Mouse (Mus musculus): ENCODE measurements around the gene Tet1. TPM values are rescaled to one million over a fixed set of nuclear protein-coding genes. Genes with fewer than 3 reads are reported as not detected.
"Not testable (repeated sequence)": the region's sequence is repeated elsewhere in the genome, so short reads cannot be mapped to it uniquely, and the experiment has no call there.

The Tet1 gene
- polyA plus RNA-seq, 3 experiments from 2014 or later, result 2.6 to 9.0 (median 8.5) TPM

- no peak for ATAC-seq
Observed at GRCm38 (mm10) chr10:62847069-62847626, 61.6 kb downstream of the Tet1 start.

GRCm38 (mm10) chr10:62843787-62844491 is 64.9 kb downstream of the Tet1 start:
- no peak for ATAC-seq

- ATAC-seq, result no peak
Observed at GRCm38 (mm10) chr10:62841901-62842447, 66.8 kb downstream of the Tet1 start.

GRCm38 (mm10) chr10:62840687-62841086 is 68.1 kb downstream of the Tet1 start:
- ATAC-seq, result no peak

GRCm38 (mm10) chr10:62837987-62838386 is 70.8 kb downstream of the Tet1 start:
- no peak for ATAC-seq

- no peak for ATAC-seq
Observed at GRCm38 (mm10) chr10:62832783-62833182, 76.0 kb downstream of the Tet1 start.

GRCm38 (mm10) chr10:62831546-62831945 is 77.2 kb downstream of the Tet1 start:
- no peak for ATAC-seq

- no peak for ATAC-seq
Observed at GRCm38 (mm10) chr10:62824474-62824873, 84.3 kb downstream of the Tet1 start.

- ATAC-seq, result no peak
Observed at GRCm38 (mm10) chr10:62823431-62823830, 85.4 kb downstream of the Tet1 start.

- ATAC-seq, result no peak
Observed at GRCm38 (mm10) chr10:62810010-62810409, 98.8 kb downstream of the Tet1 start.

GRCm38 (mm10) chr10:62808766-62809165 is 100.0 kb downstream of the Tet1 start:
- no peak for ATAC-seq

- ATAC-seq, result no peak
Observed at GRCm38 (mm10) chr10:62808316-62808715, 100.5 kb downstream of the Tet1 start.

GRCm38 (mm10) chr10:62804106-62804505 is 104.7 kb downstream of the Tet1 start:
- no peak for ATAC-seq

GRCm38 (mm10) chr10:62803296-62803695 is 105.5 kb downstream of the Tet1 start:
- ATAC-seq, result no peak

- no peak for ATAC-seq
Observed at GRCm38 (mm10) chr10:62794221-62794620, 114.6 kb downstream of the Tet1 start.

GRCm38 (mm10) chr10:62793091-62793453 is 115.7 kb downstream of the Tet1 start:
- ATAC-seq, result no peak

- peak; percentile 99 for ATAC-seq
Observed at GRCm38 (mm10) chr10:62792177-62793090, 116.4 kb downstream of the Tet1 start, which contains the start of gene Ccar1. Ccar1 (minus strand) TSS chr10:62792286.

- ATAC-seq, result peak; percentile 20
Observed at GRCm38 (mm10) chr10:62791251-62792176, 117.3 kb downstream of the Tet1 start.

GRCm38 (mm10) chr10:62781776-62782175 is 127.0 kb downstream of the Tet1 start:
- not testable (repeated sequence) for ATAC-seq
